ENCODE assay signal across 12 mouse cellular contexts in genomic region chr2:13370556-13370955, GRCm38 (mm10).
DNase-seq lines count a peak whose midpoint lies in the region; ATAC-seq and TF ChIP-seq lines count a peak whose summit lies in the region.
"Had no signal": no experiment of that assay in that cellular context is flagged by ENCODE, and none has a peak within 500 bp of the region (broad histone marks: within the 10 kb centered on the region; RNA-seq: fewer than 3 reads in every experiment).

No protein-coding gene starts in this region.

- no peak for DNase-seq in heart, adult 11 months
- no peak for DNase-seq in liver, adult 2 months (ENCODE audit: extremely low read depth, low read depth, low spot score)
- DNase-seq in liver, embryonic 11.5 days (ENCODE audit: low spot score) = no peak
- peak; percentile 94 for DNase-seq in ES-CJ7 (ENCODE audit: low read depth, low spot score)
- no peak for DNase-seq in embryonic facial prominence, embryonic 10.5 days (ENCODE audit: low spot score)
- no peak for DNase-seq in embryo, embryonic 11 days
- DNase-seq: cerebellum, adult 2 months; kidney, adult 11 months; kidney, postnatal 36 days; right cerebral cortex, postnatal 25 days had no signal

- no peak for TF ChIP-seq POLR2A in liver, adult 2 months (IDR thresholded peaks at IDR 0.05; ENCODE audit: extremely low read depth, insufficient read depth, low read length)

- H3K27me3 ChIP-seq in heart, embryonic 12.5 days (replicated peaks) = no peaks in the 10 kb centered on the region
- H3K27me3 ChIP-seq in liver, adult 2 months (ENCODE audit: control insufficient read depth, insufficient read depth, low read length) = no peaks in the 10 kb centered on the region
- H3K27me3 ChIP-seq in liver, embryonic 11.5 days (replicated peaks; ENCODE audit: control insufficient read depth, insufficient read depth, low read length) = no peaks in the 10 kb centered on the region
- H3K27me3 ChIP-seq in embryonic facial prominence, embryonic 10.5 days (replicated peaks; ENCODE audit: low read depth, poor library complexity, severe bottlenecking) = no peaks in the 10 kb centered on the region

- no peak for TF ChIP-seq CTCF in liver, adult 2 months (IDR thresholded peaks at IDR 0.05; ENCODE audit: low read depth, low read length)

- no peaks in the 10 kb centered on the region for H3K36me3 ChIP-seq in heart, embryonic 12.5 days
- no peaks in the 10 kb centered on the region for H3K36me3 ChIP-seq in liver, adult 2 months (ENCODE audit: control insufficient read depth, insufficient read depth, low read length)
- H3K36me3 ChIP-seq in liver, embryonic 11.5 days (ENCODE audit: control insufficient read depth, insufficient read depth, low read length) = no peaks in the 10 kb centered on the region
- no peaks in the 10 kb centered on the region for H3K36me3 ChIP-seq in embryonic facial prominence, embryonic 10.5 days (replicated peaks)

- H3K9me3 ChIP-seq in heart, embryonic 12.5 days (replicated peaks) = no peaks in the 10 kb centered on the region
- H3K9me3 ChIP-seq in liver, embryonic 11.5 days (ENCODE audit: control insufficient read depth, low read length) = no peaks in the 10 kb centered on the region
- no peaks in the 10 kb centered on the region for H3K9me3 ChIP-seq in embryonic facial prominence, embryonic 10.5 days

- H3K9ac ChIP-seq in heart, embryonic 12.5 days = no peak overlapping the region
- H3K9ac ChIP-seq in liver, adult 2 months (ENCODE audit: low read depth, low read length) = no peak overlapping the region
- no peak overlapping the region for H3K9ac ChIP-seq in liver, embryonic 11.5 days (ENCODE audit: low read depth, low read length)
- H3K9ac ChIP-seq: liver, embryonic 14.5 days had no signal

- WGBS in heart, embryonic 12.5 days = 43% methylated on average over 2 of the region's 2 CpGs
- 90% methylated on average over 2 of the region's 2 CpGs for WGBS in liver, adult 2 months
- 41% methylated on average over 2 of the region's 2 CpGs for WGBS in liver, embryonic 11.5 days
- WGBS in embryonic facial prominence, embryonic 10.5 days = 29% methylated on average over 2 of the region's 2 CpGs

- H3K4me2 ChIP-seq in heart, embryonic 12.5 days = no peak overlapping the region
- no peak overlapping the region for H3K4me2 ChIP-seq in liver, embryonic 11.5 days

- no peaks in the 10 kb centered on the region for H3K79me2 ChIP-seq in liver, adult 2 months (ENCODE audit: control insufficient read depth, insufficient read depth, low read length)

- H3K4me1 ChIP-seq in heart, embryonic 12.5 days (replicated peaks) = peaks cover 23% of the 10 kb centered on the region
- H3K4me1 ChIP-seq in liver, adult 2 months (ENCODE audit: control insufficient read depth, insufficient read depth, low read length) = peaks cover 4% of the 10 kb centered on the region; the same call in 1 of the 2 replicates
- peaks cover 13% of the 10 kb centered on the region for H3K4me1 ChIP-seq in liver, embryonic 11.5 days (replicated peaks; ENCODE audit: control insufficient read depth, insufficient read depth, low read length)
- peaks cover 31% of the 10 kb centered on the region for H3K4me1 ChIP-seq in embryonic facial prominence, embryonic 10.5 days

- H3K4me3 ChIP-seq in heart, embryonic 12.5 days = no peak overlapping the region
- no peak overlapping the region for H3K4me3 ChIP-seq in liver, adult 2 months (ENCODE audit: insufficient read depth, low read depth, low read length)
- H3K4me3 ChIP-seq in liver, embryonic 11.5 days (ENCODE audit: low read depth, low read length) = no peak overlapping the region
- H3K4me3 ChIP-seq in embryonic facial prominence, embryonic 10.5 days = no peak overlapping the region

- ATAC-seq in heart, embryonic 12.5 days (ENCODE audit: insufficient number of reproducible peaks, low FRiP score) = no peak
- no peak for ATAC-seq in liver, embryonic 11.5 days (replicated peaks; ENCODE audit: low FRiP score)

- H3K27ac ChIP-seq in heart, embryonic 12.5 days (ENCODE audit: poor library complexity, severe bottlenecking) = peak overlapping the region; percentile 98
- 0 out of 2 replicates have a peak overlapping the region, but pooled peaks have one; percentile 2 for H3K27ac ChIP-seq in liver, adult 2 months (replicated peaks; ENCODE audit: insufficient read depth, low read depth, low read length)
- no peak overlapping the region; the same call in 1 of the 2 replicates for H3K27ac ChIP-seq in liver, embryonic 11.5 days (ENCODE audit: low read depth, low read length)
- peak overlapping the region; percentile 87 for H3K27ac ChIP-seq in embryonic facial prominence, embryonic 10.5 days (replicated peaks)
- H3K27ac ChIP-seq: liver, embryonic 14.5 days had no signal
